Mouse (Mus musculus) right cerebral cortex, adult 2 months (tissue): ENCODE measurements at regions not wholly inside any gene's neighbourhood (a gene's known extent, or its start where the extent isn't known, plus 50 kb on each side); places are given as distances from the start of the nearest gene placed in this dataset.
A peak's percentile ranks its signal among the peaks of the same experiment; 100 is the strongest.
"Not testable (repeated sequence)": the region's sequence is repeated elsewhere in the genome, so short reads cannot be mapped to it uniquely, and the experiment has no call there.

Experiments
- DNase-seq, 2 experiments: peaks; one replicate each; pipeline ENCODE4 v3.0.0; 2021 to 2022; ENCODE audit warnings: low spot score in 2 of 2

- not testable (repeated sequence) for DNase-seq
Measured at GRCm38 (mm10) chr16:21102033-21102432, 51.8 kb downstream of the Teddm3 start.

GRCm38 (mm10) chr16:21100126-21100525, 53.7 kb downstream of the Teddm3 start:
- DNase-seq = not testable (repeated sequence)

GRCm38 (mm10) chr16:21074779-21075148, 79.0 kb downstream of the Teddm3 start:
- no peak for DNase-seq

GRCm38 (mm10) chr16:21074082-21074778, 79.6 kb downstream of the Teddm3 start:
- DNase-seq = not testable (repeated sequence)

DNA sequence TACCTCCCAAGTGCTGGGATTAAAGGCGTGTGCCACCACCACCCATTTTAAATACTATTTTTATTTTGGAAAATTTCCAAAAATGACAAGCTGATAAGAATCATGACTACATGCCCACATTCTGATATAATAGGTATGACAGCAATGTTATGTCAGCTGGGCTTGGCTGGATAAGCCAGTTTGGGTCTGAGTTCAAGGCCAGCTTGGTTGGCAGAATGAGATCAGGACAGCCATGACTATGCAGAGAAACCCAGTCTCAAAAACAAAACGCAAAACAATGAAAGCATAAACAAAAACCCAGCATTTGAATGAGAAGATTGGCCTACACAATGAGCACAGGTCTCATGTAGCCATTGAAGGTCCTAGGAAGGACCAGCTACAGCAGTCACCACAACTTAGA, 93.6 kb downstream of the Teddm3 start:
- no peak for DNase-seq

DNA sequence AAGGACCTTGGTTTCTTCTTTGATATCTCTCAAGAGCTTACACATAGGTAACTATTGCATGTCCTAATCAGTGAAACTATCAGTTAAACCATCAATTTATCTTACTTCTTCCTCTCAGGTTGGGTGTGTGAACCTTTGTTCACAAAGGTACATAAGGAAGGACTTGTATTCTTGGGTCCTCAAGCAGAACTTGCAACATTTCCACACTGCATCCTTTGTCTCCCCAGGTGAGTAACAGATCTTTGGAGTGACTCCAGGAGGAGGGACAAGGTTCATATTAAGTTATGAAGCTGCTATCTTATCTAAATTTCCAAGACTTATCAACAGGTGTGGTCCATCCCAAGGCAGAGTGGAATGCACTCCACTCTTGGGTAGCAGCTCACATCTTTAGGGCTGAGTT, 99.0 kb downstream of the Teddm3 start:
- DNase-seq = no peak

- DNase-seq = not testable (repeated sequence)
Measured at GRCm38 (mm10) chr16:21022087-21022486, 131.7 kb downstream of the Teddm3 start.

GRCm38 (mm10) chr16:21004871-21005270, 148.9 kb downstream of the Teddm3 start:
- no peak for DNase-seq

GRCm38 (mm10) chr16:21001126-21001525, 152.7 kb downstream of the Teddm3 start:
- no peak for DNase-seq

DNA sequence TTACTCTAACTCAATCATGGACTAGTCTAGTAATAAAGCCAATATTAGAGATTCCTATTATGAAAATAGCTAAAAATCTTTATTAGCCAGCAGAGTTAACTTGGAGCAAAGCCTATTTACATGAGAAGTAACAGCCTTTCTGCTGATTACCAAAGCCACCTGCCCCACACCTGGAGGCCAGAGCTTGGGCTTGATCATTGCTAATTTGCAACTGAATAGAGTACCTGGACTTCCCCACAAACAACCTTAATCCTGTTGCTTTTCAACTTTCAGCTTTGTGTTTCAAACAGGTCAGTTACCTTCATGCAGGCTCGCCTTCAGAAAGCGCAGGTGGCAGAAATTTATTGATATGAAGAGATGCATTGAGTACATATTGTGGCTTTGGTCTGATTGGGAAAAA, 163.3 kb downstream of the Teddm3 start:
- no peak for DNase-seq

DNA sequence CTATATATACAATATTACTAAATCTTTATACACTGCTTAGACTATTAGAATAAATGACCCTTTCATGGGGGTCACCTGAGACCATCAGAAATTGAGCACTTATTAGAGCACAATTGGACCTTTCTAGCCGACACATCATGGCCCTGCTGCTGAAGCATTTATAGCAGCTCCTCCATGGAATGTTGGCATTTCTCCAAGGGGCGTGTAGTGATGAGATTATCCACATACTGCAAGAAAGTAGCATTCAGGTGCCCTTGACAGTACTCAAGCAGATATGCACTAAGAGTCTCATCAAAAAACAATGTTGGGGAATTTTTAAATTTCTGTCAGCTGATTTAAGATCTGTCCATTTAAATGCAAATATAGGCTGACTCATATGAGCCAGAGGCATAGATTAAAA, 178.4 kb downstream of the Teddm3 start:
- no peak for DNase-seq

GRCm38 (mm10) chr16:20972442-20972841, 181.4 kb downstream of the Teddm3 start:
- DNase-seq = no peak

GRCm38 (mm10) chr16:20958905-20959304, 194.9 kb downstream of the Teddm3 start:
- DNase-seq = peak in 1 of 2 experiments; percentile 3

DNA sequence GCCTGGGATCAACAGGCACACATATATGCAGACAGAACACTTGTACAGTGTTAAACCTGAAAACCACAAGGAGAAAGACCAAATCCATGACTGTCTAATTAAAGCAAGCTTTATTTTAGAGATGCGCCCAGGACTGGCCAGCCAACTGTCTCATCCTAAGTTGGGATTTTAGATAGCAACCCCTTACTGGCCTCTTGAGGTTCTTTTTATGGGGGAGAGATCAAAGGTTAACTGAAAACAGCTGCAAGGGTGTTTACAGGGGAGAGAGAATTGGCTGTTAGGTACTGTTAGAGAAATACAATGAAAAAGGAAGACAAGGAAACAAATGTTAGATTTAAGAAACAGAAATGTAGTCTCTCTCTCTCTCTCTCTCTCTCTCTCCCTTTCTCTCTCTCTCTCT, 202.4 kb upstream of the Thpo start:
- no peak for DNase-seq

GRCm38 (mm10) chr16:20934846-20935245, 200.5 kb upstream of the Thpo start:
- DNase-seq = not testable (repeated sequence)

- DNase-seq = not testable (repeated sequence)
Measured at GRCm38 (mm10) chr16:20930003-20930402, 195.7 kb upstream of the Thpo start.

DNA sequence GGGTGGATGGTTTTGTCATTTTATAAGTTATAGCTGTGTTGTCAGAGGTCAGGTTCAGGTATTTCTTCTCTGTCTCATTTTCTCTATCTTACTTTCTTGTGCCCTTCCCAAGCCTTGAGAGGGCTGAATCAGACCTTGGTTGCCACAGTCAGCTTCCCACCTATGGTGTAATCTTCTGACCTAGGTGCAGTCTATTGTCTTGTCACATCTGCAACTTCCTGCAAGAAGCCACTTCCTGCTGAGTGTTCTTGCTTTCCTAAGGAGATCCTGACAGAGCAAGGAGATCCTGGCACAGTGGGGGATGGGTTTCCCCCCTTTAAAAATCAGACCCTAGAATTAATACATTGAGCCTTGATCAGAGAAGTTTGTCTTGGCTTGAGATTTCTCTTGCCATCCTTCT, 191.5 kb upstream of the Thpo start:
- not testable (repeated sequence) for DNase-seq

DNA sequence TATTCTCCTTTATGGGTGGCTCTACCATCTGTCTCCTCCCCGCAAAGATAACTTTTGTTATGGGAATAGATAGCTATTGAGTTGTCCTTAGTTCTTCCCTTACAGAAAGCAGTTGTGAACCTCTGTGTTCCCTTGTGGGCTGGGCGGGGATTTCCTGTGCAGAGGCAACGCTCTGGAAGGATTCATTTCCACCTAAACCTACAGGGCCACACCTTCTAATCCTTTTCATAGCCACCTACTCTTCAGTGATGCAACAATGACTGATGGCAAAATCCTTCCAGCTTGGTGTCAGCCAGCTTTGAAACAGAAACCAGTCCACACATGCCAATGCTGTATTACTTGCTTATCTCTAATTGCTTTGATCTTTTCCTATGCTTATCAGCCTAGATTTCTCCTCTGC, 176.6 kb upstream of the Thpo start:
- DNase-seq = not testable (repeated sequence)

DNA sequence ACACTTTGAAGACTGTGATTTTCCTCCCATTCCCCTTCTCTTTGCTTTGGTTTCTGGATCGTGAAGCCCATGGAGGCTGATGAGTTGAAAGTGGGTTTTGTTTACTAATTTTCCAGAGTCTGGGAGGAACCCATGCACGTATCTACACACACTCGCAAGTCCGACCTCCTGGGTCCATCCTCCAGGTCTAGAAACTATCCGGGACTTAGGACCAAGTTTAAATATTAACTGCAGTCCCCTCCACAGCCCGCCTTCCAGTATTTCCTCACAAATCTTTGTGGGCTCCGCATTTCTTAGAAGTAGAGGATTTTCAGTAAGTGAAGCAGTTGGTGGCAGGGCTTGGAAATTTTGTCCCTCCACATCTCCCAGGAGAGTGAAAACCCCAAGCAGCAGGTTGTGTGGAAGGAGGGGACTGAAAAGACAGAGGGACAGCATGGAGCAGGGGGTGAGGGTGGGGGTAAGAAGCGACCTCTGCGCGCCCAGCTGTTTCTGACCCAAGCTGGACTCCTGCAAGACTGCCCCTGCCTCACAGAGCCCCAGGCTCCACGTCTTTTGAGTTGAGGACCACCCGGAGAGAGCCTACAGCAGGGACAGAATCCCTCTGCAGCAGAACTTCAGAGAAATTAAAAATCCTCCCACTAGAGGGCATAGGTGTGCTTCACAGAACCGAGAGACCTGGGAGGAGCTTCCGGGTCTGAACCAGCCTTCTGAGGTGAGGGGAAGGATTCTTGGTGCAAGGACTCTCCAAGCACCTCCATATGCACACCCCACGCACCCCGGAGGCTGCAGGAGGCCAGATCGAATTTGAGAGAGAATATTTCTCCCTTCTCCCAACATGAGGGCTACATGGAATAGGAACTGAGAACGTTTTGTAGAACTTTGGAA, 174.4 kb upstream of the Thpo start:
- peak; percentile 10 to 15 for DNase-seq

DNA sequence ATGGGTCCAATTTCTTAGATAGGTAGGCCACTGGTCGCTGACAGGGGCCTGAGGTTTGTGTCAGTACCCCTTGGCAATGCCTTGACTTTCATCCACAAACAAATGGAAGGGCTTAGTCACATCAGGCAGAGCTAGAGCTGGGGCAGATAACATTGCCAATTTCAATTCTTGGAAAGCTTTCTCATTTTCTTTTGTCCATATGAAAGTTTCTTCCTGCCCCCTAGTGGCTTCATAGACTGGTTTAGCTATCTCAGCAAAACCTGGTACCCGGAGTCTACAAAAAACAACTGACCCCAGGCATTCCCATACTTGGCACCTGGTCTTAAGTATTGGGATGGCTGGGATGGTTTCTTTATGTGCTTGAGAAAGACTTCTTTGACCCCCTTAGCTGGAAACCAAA, 161.4 kb upstream of the Thpo start:
- peak; percentile 20 to 31 for DNase-seq

DNA sequence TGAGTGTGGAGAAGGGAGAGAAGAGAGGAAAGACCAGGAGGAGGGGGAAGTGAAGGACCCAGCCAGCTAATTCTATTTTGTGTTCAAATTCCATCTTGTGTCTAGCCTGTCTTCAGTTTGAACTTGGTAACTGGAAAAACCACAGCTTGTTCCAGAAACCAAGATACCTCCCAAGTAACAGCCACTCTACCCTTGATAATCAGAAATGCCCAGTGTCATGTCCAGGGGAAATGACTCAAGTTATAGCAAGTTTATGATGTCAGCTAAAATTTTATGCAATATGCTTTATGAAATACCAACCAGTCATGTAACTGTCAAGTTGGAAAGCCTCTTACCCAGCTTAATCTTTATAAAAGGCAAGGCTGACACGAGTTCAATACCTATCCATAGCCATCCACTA, 137.4 kb upstream of the Thpo start:
- no peak for DNase-seq

DNA sequence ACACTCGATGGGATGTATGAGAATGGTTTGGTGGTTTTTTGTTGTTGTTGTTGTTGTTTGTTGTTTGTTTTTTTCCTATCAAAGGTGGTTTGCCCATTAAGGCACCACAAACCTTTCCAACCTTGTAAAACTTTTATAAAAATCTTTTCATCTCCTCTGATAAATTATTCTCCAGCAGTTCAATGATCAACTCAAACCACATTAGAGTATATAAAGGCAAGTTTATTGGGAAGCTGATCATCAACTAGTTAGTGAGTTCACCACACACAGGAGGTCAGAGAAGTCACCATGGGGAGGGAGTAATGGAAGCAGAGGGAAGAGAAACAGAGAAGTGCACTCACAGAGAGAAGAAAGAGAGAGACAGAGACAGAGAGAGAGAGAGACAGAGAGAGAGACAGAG, 132.5 kb upstream of the Thpo start:
- no peak for DNase-seq

DNA sequence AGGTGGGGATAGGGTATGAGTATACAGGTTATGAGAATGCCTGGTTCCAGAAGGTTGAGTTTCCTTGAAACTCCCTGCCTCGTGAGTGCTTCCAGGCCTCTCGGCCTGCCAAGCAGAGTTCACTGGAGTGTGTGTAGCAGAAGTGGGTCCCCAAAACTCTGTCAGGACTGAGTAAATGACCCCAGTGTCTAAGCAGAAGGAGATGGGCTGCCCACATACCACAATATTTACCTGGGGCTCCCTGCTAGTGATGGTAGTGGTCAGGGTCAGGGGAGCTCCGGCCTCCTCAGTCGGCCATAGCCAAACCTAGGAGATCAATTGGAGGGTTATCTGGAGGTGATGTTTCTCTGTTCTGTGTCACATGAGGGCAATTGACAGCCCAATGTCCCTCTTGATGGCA, 126.9 kb upstream of the Thpo start:
- no peak for DNase-seq
